Mouse (Mus musculus) E14TG2a.4 (cell line): ENCODE measurements around the gene Morn3.
A peak's percentile ranks its signal among the peaks of the same experiment; 100 is the strongest.

Source experiments
- H3K27me3 ChIP-seq: 2 replicates; pipeline ENCODE4 v1.6.1; 2014; ENCODE audit warnings: low read length, control low read depth; ENCODE audit not compliant: insufficient read depth
- H3K36me3 ChIP-seq: 2 replicates; pipeline ENCODE4 v1.6.1; 2014; ENCODE audit warnings: low read length, control low read depth; ENCODE audit not compliant: insufficient read depth
- H3K4me1 ChIP-seq: replicated peaks from 2 replicates; pipeline ENCODE4 v1.6.1; 2014; ENCODE audit warnings: low read depth, low read length, control low read depth
- H3K4me3 ChIP-seq: replicated peaks from 2 replicates; pipeline ENCODE4 v1.5.1; 2014; ENCODE audit warnings: mild to moderate bottlenecking, low read length
- H3K9me3 ChIP-seq: 2 replicates; pipeline ENCODE4 v1.6.1; 2014; ENCODE audit warnings: low read length, control low read depth
- CTCF ChIP-seq: conservative IDR thresholded peaks from 2 replicates; pipeline ENCODE4 v1.5.1; 2014; ENCODE audit warnings: low read length
- NANOG ChIP-seq: IDR thresholded peaks from 2 replicates; pipeline ENCODE4 v1.6.1; 2014; ENCODE audit warnings: borderline replicate concordance, low read length, mixed read lengths
- POU5F1 ChIP-seq: IDR thresholded peaks from 2 replicates; pipeline ENCODE4 v1.6.1; 2014; ENCODE audit warnings: low read length, borderline replicate concordance

Gene Morn3

DNA sequence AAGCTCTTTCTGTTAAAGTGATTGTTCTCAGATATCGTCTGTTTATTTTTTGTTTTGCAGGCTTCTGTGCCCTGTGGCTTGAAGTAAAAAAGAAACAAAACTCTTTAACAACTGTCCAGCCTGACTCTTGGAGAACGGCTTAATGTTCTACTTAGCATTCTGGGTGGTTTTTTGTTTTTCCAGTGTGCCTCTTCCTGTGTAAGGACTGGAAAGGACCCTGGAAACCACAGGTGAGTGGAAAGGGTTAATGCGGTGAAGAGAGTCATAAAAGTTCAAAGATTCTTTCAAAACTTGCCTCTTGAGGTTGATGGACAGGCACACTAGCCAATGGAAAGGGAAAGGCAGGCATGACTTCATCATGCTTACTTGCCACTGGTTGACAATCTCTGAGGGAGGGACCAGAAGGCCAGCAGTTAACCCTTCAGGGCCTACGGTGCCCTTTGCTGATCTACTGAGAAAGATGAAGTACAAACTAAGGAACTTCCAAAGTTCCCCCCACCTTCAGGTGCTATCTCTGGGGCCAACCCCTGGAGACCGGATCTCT lies 52.4 kb downstream of the Morn3 start:
- Histone ChIP-seq H3K4me3 (peak overlapping the region; percentile 39), H3K27me3 (no peaks in the 10 kb centered on the region), H3K36me3 (peaks cover 24% of the 10 kb centered on the region), H3K4me1 (peaks cover 80% of the 10 kb centered on the region), H3K9me3 (no peaks in the 10 kb centered on the region)
- TF ChIP-seq CTCF (no peak), NANOG (no peak), POU5F1 (no peak)

DNA sequence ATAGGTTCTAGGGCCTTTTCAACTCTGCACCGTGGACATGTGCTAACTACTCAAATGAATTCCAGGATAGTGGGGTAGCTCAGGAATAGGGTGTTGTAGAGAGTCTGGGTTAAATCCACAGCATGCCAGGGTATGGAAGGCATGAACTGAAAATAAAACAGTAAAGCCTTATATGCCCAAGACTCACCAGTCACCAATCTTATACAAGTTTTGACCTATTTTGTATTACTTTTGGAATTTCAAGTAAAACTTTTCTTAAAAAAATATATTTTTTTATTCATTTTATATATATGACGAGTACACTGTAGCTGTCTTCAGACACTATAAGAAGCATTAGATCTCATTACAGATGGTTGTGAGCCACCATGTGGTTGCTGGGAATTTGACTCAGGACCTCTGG lies 53.0 kb downstream of the Morn3 start:
- Histone ChIP-seq H3K4me1 (peaks cover 81% of the 10 kb centered on the region), H3K27me3 (no peaks in the 10 kb centered on the region), H3K36me3 (peaks cover 24% of the 10 kb centered on the region), H3K4me3 (0 out of 2 replicates have a peak overlapping the region, but pooled peaks have one; percentile 29), H3K9me3 (no peaks in the 10 kb centered on the region)
- no peak for TF ChIP-seq POU5F1
- TF ChIP-seq NANOG: no peak
- TF ChIP-seq CTCF: no peak

DNA sequence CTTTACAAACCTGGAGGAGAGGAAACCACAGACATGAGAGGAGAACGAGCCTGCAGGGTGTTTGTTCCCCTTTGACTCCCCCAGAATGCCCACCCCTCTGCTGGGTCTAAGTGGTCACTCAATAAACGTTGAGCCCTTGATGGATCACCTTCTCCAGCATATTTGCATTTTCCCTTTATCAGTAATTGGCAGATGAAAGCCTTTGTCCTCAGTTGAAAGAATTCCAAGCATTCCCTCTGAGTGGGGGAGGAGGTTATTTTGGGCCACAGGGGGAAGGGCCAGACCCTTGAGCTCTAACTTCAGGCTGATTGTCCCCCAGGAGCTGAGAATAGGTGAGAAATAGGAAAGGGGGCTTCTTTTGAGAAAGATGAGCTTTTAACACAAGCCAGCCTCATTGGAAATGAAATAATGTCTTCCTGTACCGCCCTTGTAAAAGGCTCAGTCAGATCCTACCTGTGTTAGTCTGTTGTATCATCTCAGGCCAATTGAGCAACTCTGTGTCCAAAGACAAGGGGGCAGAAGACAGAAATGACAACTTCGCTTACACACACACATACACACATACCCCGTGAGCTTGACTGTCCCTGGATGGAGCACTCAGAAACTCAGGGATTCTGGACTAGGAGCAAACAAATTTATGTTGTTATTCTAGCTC lies 55.3 kb downstream of the Morn3 start:
- peaks cover 12% of the 10 kb centered on the region; the same call in 1 of the 2 replicates for H3K36me3 ChIP-seq
- H3K9me3 ChIP-seq: no peaks in the 10 kb centered on the region
- peaks cover 7% of the 10 kb centered on the region for H3K27me3 ChIP-seq
- TF ChIP-seq POU5F1 (no peak), NANOG (peak; percentile 78), CTCF (no peak)
- H3K4me1 ChIP-seq: peaks cover 88% of the 10 kb centered on the region
- H3K4me3 ChIP-seq: peak overlapping the region; percentile 82

DNA sequence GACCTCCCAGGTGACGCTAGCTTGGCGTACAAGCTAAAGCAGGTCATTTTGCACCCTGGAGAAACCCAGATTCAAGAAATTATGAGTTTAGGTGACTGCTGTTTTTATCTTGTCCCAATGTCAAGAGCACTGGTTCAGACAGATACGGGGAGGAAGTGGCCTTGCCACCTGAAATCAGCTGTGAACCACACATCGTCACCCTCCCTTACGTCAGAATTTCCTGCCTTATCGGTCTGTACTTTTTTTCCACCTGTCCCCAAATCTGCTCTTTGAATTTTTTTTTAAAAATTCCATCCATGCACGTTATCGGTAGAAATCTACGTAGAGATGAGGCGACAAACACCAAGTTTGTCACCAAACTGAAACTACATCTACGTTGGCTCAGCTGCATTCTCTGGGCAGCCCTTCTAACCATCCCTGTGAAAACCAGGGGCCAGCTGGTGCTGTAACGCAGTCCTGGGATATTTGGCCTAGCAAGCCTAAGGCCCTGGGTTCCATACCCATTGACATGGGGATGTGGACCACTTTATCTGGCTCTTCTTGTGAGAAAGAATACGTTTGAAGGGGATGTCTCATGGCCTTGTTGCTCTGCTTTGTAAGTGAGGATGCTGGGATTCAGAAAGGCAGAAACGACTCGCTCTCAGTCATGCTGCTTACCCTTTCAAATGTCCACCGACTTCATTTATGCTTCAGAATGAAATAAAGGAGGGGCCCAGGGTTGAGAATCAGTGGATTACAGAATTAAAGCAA lies 56.2 kb downstream of the Morn3 start:
- TF ChIP-seq CTCF (no peak), POU5F1 (no peak), NANOG (no peak)
- Histone ChIP-seq H3K36me3 (peaks cover 6% of the 10 kb centered on the region; the same call in 1 of the 2 replicates), H3K4me3 (peak overlapping the region; percentile 82), H3K9me3 (no peaks in the 10 kb centered on the region), H3K27me3 (peaks cover 7% of the 10 kb centered on the region), H3K4me1 (peaks cover 87% of the 10 kb centered on the region)

DNA sequence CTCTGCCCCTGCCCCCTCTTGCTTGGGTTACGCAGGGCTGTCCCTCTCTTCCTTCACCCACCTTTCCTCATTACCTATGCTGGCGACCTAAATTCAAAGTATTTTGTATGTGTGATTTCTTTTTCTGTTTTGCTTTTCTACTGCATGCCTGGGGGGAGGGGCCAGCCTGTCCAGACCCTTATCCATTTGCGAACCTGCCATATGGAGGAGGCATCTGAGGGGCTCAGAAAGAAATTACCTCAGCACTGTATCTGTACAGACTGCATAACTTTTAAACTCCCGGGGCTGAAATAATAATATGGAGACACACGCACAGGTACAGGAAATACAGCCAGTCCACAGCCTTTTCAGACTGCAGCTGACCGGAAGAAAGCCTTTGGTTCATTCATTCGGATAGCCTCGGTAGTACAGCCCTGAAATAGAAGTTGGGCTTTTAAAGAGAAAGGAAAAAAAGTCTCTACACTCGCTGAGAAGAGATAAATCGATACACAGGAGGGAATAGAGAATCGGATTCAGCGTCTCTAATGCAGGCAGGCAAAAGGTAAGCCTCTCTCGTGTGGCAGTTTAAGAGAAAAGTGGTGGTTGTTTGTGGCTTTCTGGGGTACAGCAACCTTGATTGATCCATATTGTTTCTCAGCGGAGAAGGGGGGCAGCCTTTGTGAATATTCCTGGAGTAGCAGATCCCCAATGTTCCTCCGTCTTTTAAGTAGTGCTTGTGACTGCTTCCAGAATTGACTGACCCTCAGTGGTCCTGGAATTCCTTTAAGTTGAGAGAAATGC lies 57.1 kb downstream of the Morn3 start, which contains the start of gene Kdm2b:
Gene Kdm2b, minus strand, starts transcription at position 273 of the 780 bp plus-strand sequence.
- Histone ChIP-seq H3K27me3 (peaks cover 10% of the 10 kb centered on the region), H3K36me3 (peaks cover 10% of the 10 kb centered on the region), H3K9me3 (no peaks in the 10 kb centered on the region), H3K4me3 (peak within 1 kb of the TSS; percentile 82), H3K4me1 (peaks cover 87% of the 10 kb centered on the region)
- TF ChIP-seq NANOG: no peak
- no peak for TF ChIP-seq POU5F1
- TF ChIP-seq CTCF: no peak

DNA sequence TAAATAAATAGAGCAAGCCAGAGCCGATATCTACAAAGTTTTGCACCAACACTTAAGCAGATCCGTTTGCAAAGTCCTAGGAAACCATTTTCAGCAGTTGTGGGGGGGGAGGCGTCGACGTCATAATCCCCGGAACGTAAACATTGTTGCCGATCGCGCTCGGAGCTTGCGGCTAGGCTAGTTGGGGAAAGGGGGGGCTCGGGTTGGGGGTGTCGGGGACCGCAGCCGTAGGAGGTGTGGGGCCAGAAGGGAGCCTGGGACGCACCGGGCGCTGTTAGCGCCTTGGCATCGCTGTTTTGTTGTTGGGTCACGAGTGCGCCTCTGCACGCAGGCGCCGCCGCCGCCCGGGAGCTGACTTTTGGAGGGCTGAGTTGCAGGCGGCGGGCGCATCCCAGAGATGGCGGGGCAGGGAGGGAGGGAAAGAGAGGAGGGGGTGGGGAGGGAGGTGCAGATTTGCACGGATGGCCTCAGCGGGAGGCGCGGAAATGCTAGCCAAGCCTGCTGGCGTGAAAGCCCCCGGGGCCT lies 57.8 kb downstream of the Morn3 start:
- H3K4me3 ChIP-seq: peak overlapping the region; percentile 82
- H3K9me3 ChIP-seq: no peaks in the 10 kb centered on the region
- peaks cover 89% of the 10 kb centered on the region for H3K4me1 ChIP-seq
- peaks cover 10% of the 10 kb centered on the region for H3K27me3 ChIP-seq
- H3K36me3 ChIP-seq: peaks cover 16% of the 10 kb centered on the region
- TF ChIP-seq CTCF (no peak), NANOG (no peak), POU5F1 (no peak)

DNA sequence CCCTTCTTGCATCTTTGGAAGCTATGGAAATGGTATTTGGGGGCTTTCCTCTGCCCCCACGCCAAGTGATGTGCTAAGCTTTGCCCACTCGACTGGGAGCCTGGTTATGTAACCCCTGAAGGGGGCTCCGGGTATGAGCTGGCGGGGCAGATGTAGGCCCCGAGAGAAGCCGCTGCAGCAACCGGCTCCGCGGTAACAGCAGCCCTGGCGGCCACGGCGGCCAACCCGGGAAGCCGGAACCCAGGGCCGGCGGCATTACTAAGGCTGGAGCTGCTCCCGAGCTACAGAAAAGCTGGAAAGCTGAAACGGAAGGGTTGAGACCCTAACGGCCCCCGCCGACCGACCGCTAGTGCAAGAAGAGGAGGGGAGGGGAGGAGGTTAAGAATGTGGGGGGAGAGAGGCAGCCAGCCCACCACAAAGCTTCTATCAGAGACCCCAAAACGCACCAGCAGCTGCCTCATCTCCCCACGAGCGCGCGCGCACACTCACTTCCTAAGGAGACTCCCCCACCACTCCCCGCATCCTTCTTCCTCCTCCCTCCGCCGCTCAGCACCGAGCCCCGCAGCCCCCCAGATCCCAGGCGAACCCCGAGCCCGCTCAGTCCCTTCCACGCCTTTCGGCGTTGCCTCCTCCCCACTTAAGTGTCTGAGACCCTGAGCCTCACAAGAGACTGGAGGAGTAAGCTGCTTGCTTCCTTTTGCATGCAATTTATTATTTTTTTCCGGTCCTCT lies 58.6 kb downstream of the Morn3 start:
- peaks cover 90% of the 10 kb centered on the region for H3K4me1 ChIP-seq
- TF ChIP-seq NANOG (no peak), POU5F1 (no peak), CTCF (no peak)

More for the DNA sequence above, 58.6 kb downstream of the Morn3 start:
- H3K4me3 ChIP-seq: peak overlapping the region; percentile 82
- no peaks in the 10 kb centered on the region for H3K9me3 ChIP-seq
- H3K27me3 ChIP-seq: peaks cover 10% of the 10 kb centered on the region
- H3K36me3 ChIP-seq: peaks cover 24% of the 10 kb centered on the region
